Mouse (Mus musculus): ENCODE data around the gene Kansl2.
A peak's percentile ranks its signal among the peaks of the same experiment; 100 is the strongest.

The Kansl2 gene

DNA sequence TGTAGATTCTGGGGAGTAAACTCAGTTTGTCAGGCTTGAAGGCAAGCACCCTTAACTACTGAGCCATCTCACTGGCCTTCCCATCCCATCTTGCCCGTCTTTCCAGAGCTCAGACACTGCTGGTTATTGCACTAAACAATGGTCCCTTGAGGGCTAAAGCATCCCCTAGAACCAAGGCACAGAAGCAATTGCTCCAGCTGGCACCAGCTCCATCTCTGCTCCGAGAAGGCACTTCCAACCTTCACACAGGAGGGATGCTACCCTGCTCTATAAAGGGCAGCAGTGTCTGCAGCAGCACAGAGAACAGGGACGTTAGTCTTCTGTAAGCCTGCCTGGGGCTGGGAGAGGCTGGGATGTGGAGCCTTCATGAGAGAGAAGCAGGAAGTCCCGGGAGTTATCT lies 42.0 kb downstream of the Kansl2 start, which contains the start of gene Olfr279:
Olfr279 (plus strand) TSS at position 301 of the 400 bp plus-strand sequence.
- no peak for DNase-seq

DNA sequence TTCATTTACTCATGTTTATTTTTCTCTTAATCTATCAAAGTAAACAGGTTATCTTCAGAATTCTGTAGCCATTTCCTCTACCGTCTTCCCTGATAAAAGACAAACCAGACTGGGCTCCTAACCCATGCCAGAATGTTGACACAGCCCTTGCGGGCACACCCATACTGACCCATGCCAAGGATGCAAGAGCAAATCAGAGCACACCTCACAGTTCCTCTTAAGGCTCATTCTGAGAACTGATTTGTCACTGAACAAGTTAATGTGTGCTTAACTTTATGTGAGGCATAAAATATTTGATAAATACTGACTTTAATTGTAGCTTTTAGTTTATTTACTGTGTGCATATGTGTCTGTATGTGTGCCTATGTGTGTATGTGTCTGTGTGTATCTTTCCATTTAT lies 42.7 kb downstream of the Kansl2 start:
- DNase-seq, result no peak

DNA sequence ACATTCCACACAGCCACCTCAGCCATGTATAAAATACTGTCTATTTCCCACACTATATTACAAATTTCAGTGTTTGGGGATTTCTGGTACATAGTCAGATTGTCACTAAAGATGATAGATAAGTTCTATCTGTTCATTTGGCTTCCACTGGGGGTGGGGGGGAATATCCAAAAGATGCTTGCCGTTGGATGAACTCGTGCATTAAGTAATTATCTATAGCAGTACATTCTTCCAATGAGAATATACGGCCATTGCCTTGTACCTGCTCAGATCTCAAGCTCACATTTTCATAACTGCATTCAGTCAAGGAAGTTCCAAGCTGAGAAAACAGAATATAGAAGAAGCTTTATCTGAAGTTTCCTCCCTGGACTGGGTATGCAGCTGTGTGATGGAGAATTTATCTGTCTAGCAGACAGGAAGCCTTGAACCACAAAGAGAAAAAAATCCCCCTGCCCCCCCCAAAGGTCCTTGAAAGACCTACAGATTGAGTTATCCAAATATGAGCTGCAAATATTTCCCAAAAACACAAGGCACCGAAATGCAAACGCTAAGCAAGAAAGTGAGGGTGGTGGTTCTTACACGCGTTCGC lies 47.5 kb downstream of the Kansl2 start:
- no peak for DNase-seq

- no peak for DNase-seq
Observed at GRCm38 (mm10) chr15:98483907-98484886, 49.9 kb downstream of the Kansl2 start.

GRCm38 (mm10) chr15:98482701-98483100 lies 51.4 kb downstream of the Kansl2 start, which contains the start of gene Lalba:
Lalba (minus strand) TSS chr15:98482721.
- DNase-seq, result no peak

DNA sequence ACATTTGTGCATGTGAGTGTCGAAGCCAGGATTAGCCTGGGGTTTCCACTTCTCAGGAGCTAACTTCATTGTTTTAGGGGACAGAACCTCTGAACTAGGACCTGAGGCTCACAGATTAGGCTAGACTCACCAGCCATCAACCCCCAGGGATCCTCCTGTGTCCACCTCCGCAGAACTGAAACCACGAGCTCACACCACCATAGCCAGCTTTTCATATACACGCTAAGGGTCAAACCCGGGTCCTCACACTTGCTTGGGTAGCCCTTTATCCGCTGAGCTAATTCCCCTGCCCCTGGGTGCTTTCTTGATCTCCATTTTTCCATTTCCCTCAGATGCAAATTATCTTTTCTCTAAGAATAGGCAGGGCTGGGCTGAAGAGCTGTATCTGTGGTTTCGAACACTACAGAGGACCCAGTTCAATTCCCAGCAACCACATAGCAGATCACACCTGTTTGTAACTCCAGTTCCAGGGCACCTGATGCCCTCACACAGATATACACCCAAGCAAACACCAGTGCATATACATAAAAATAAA lies 54.4 kb downstream of the Kansl2 start:
- no peak for DNase-seq

DNA sequence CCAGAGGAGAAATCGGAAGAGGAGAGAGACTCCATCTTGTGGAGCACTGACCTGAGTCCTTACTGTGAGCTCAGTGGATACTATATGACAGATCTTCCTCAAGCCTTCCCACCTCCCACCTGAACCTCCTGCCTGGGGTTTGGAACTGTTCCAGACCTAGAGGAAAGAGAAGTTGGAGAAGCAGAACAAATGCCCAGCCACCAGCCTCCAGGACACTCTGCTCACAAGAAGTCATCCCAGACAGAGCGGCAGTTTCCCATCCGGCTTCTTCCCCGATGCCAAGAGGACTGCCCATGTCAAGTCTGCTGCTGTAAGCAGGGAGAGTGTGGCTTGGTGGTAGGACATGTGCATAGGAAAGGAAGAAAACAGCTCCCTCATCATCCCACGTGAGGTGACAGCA lies 57.8 kb downstream of the Kansl2 start:
- no peak for DNase-seq

DNA sequence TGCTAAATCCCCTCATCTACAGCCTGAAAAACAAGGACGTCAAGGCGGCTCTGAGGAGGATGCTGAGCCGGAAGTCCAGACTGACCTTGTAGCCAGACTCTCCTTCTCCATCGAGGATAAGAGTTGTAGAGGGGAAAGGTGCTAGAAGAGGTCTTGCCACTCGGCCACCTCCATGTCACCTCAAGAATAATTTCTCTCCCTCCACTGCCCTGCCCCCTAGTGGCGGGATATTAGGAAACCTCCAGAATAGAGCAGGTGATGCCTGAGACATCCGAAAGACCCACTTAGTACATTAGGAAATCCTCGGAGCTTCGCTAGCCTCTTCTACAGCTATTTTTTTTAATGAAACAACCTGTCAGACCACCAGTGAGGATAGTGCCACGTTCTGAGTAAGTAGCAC lies 58.7 kb downstream of the Kansl2 start:
- peak; percentile 8 for DNase-seq

DNA sequence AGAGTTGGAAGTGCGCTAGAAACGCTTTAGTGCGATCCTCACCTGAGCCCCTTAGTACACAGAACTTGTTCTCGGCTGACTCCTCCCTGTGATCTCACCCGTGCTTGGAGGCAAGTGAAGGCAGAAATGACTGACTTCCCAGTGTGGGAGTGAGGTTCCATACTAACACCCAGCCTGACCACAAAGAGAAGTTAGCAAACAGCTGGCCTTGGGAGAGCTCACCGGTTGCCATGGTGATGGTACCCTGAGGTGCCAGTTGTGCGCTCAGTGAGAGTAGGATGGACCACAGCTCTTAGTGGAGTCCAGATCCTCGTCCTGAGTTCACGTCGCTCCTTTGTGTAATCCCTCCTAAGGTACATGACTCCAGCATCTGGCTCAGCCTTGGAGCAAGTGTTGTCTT lies 59.1 kb downstream of the Kansl2 start:
- no peak for DNase-seq

- DNase-seq, result no peak
Observed at GRCm38 (mm10) chr15:98471539-98471938, 62.5 kb downstream of the Kansl2 start.

DNA sequence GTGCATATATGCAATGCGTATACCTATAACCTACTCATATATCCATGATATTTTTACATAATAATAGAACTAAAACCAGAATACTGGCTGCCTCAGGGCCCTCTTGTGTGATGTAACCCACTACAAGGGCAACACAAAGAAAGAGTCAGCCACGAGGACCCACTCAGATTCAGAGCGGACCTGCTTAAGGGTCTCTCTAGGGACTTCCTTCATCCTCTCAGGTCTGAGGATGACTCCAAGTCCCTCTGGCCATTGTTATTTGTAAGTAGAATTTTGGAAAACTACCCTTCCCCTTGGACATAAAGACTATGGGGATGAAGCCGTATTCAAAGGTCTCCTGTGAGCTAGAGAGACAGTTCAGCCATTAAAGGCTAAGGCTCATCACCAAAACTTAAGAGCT lies 64.5 kb downstream of the Kansl2 start, which contains the start of gene OR5BS1P:
OR5BS1P (plus strand) TSS at position 301 of the 400 bp plus-strand sequence.
- DNase-seq, result no peak
